Mouse (Mus musculus): Measurements from ENCODE around the gene Patz1. TPM values are rescaled to one million over a fixed set of nuclear protein-coding genes. Genes with fewer than 3 reads are reported as not detected.

The Patz1 gene
- polyA plus RNA-seq, 1 experiment from 2014 or later: 73.2 TPM

- no peaks in the 10 kb centered on the region for H3K27me3 ChIP-seq (ENCODE audit: control insufficient read depth, insufficient read depth, low read length)
- DNase-seq (ENCODE audit: low spot score) (no peak), ATAC-seq (replicated peaks; ENCODE audit: insufficient number of reproducible peaks, low FRiP score, low TSS enrichment, low read depth) (no peak)
- peak overlapping the region; percentile 91 for H3K4me3 ChIP-seq (ENCODE audit: low read depth, low read length)
- peak overlapping the region; percentile 37 for H3K4me2 ChIP-seq (ENCODE audit: low read depth, low read length)
- WGBS: 55% methylated on average over 7 of the region's 7 CpGs
- peaks cover 7% of the 10 kb centered on the region for H3K36me3 ChIP-seq (replicated peaks; ENCODE audit: control insufficient read depth, insufficient read depth, low read depth, low read length)
- no peaks in the 10 kb centered on the region for H3K9me3 ChIP-seq (replicated peaks; ENCODE audit: control insufficient read depth, low read length)
- no peak overlapping the region for H3K27ac ChIP-seq (replicated peaks; ENCODE audit: low read depth, low read length)
- peak overlapping the region; percentile 70 for H3K9ac ChIP-seq (replicated peaks; ENCODE audit: low read length)
- H3K4me1 ChIP-seq (ENCODE audit: control insufficient read depth, insufficient read depth, low read length): no peaks in the 10 kb centered on the region
Observed at GRCm38 (mm10) chr11:3267133-3267532, 21.5 kb upstream of the Patz1 start.

- DNase-seq (ENCODE audit: low spot score) (no peak), ATAC-seq (replicated peaks; ENCODE audit: insufficient number of reproducible peaks, low FRiP score, low TSS enrichment, low read depth) (no peak)
- Histone ChIP-seq H3K4me3 (ENCODE audit: low read depth, low read length) (no peak overlapping the region), H3K4me1 (ENCODE audit: control insufficient read depth, insufficient read depth, low read length) (no peaks in the 10 kb centered on the region), H3K9me3 (replicated peaks; ENCODE audit: control insufficient read depth, low read length) (no peaks in the 10 kb centered on the region), H3K36me3 (replicated peaks; ENCODE audit: control insufficient read depth, insufficient read depth, low read depth, low read length) (no peaks in the 10 kb centered on the region), H3K27ac (replicated peaks; ENCODE audit: low read depth, low read length) (no peak overlapping the region), H3K4me2 (ENCODE audit: low read depth, low read length) (no peak overlapping the region), H3K27me3 (ENCODE audit: control insufficient read depth, insufficient read depth, low read length) (no peaks in the 10 kb centered on the region), H3K9ac (replicated peaks; ENCODE audit: low read length) (no peak overlapping the region)
- 31% methylated on average over 4 of the region's 4 CpGs for WGBS
Observed at GRCm38 (mm10) chr11:3269241-3269640, 19.4 kb upstream of the Patz1 start.

- ATAC-seq (replicated peaks; ENCODE audit: insufficient number of reproducible peaks, low FRiP score, low TSS enrichment, low read depth): no peak
- WGBS: 61% methylated on average over 5 of the region's 5 CpGs
- H3K27me3 ChIP-seq (ENCODE audit: control insufficient read depth, insufficient read depth, low read length): no peaks in the 10 kb centered on the region
- no peak overlapping the region for H3K4me3 ChIP-seq (ENCODE audit: low read depth, low read length)
- H3K36me3 ChIP-seq (replicated peaks; ENCODE audit: control insufficient read depth, insufficient read depth, low read depth, low read length): no peaks in the 10 kb centered on the region
- no peaks in the 10 kb centered on the region for H3K4me1 ChIP-seq (ENCODE audit: control insufficient read depth, insufficient read depth, low read length)
- H3K9ac ChIP-seq (replicated peaks; ENCODE audit: low read length): no peak overlapping the region
- no peaks in the 10 kb centered on the region; the same call in 1 of the 2 replicates for H3K9me3 ChIP-seq (replicated peaks; ENCODE audit: control insufficient read depth, low read length)
- no peak overlapping the region for H3K27ac ChIP-seq (replicated peaks; ENCODE audit: low read depth, low read length)
- no peak for DNase-seq (ENCODE audit: low spot score)
- H3K4me2 ChIP-seq (ENCODE audit: low read depth, low read length): no peak overlapping the region
Observed at GRCm38 (mm10) chr11:3278351-3278750, 10.3 kb upstream of the Patz1 start.

- H3K27ac ChIP-seq (replicated peaks; ENCODE audit: low read depth, low read length): no peak overlapping the region
- H3K4me3 ChIP-seq (ENCODE audit: low read depth, low read length): no peak overlapping the region
- no peak overlapping the region for H3K9ac ChIP-seq (replicated peaks; ENCODE audit: low read length)
- no peaks in the 10 kb centered on the region for H3K36me3 ChIP-seq (replicated peaks; ENCODE audit: control insufficient read depth, insufficient read depth, low read depth, low read length)
- ATAC-seq (replicated peaks; ENCODE audit: insufficient number of reproducible peaks, low FRiP score, low TSS enrichment, low read depth) (no peak), DNase-seq (ENCODE audit: low spot score) (no peak)
- H3K9me3 ChIP-seq (replicated peaks; ENCODE audit: control insufficient read depth, low read length): no peaks in the 10 kb centered on the region; the same call in 1 of the 2 replicates
- H3K4me1 ChIP-seq (ENCODE audit: control insufficient read depth, insufficient read depth, low read length): no peaks in the 10 kb centered on the region
- no peaks in the 10 kb centered on the region for H3K27me3 ChIP-seq (ENCODE audit: control insufficient read depth, insufficient read depth, low read length)
- 85% methylated on average over 2 of the region's 2 CpGs for WGBS
- no peak overlapping the region for H3K4me2 ChIP-seq (ENCODE audit: low read depth, low read length)
Observed at GRCm38 (mm10) chr11:3279729-3280128, 8.9 kb upstream of the Patz1 start.

GRCm38 (mm10) chr11:3282887-3283286 lies 5.8 kb upstream of the Patz1 start:
- ATAC-seq (replicated peaks; ENCODE audit: insufficient number of reproducible peaks, low FRiP score, low TSS enrichment, low read depth) (no peak), DNase-seq (ENCODE audit: low spot score) (no peak)
- H3K36me3 ChIP-seq (replicated peaks; ENCODE audit: control insufficient read depth, insufficient read depth, low read depth, low read length): no peaks in the 10 kb centered on the region
- H3K9ac ChIP-seq (replicated peaks; ENCODE audit: low read length): no peak overlapping the region
- H3K27me3 ChIP-seq (ENCODE audit: control insufficient read depth, insufficient read depth, low read length): no peaks in the 10 kb centered on the region
- WGBS: 86% methylated on average over 6 of the region's 6 CpGs
- no peak overlapping the region for H3K4me2 ChIP-seq (ENCODE audit: low read depth, low read length)
- H3K4me3 ChIP-seq (ENCODE audit: low read depth, low read length): no peak overlapping the region
- no peaks in the 10 kb centered on the region for H3K4me1 ChIP-seq (ENCODE audit: control insufficient read depth, insufficient read depth, low read length)
- no peak overlapping the region for H3K27ac ChIP-seq (replicated peaks; ENCODE audit: low read depth, low read length)
- no peaks in the 10 kb centered on the region; the same call in 1 of the 2 replicates for H3K9me3 ChIP-seq (replicated peaks; ENCODE audit: control insufficient read depth, low read length)

- H3K4me2 ChIP-seq (ENCODE audit: low read depth, low read length): no peak overlapping the region
- WGBS: 90% methylated on average over 6 of the region's 6 CpGs
- H3K36me3 ChIP-seq (replicated peaks; ENCODE audit: control insufficient read depth, insufficient read depth, low read depth, low read length): no peaks in the 10 kb centered on the region
- ATAC-seq (replicated peaks; ENCODE audit: insufficient number of reproducible peaks, low FRiP score, low TSS enrichment, low read depth) (no peak), DNase-seq (ENCODE audit: low spot score) (no peak)
- no peak overlapping the region for H3K4me3 ChIP-seq (ENCODE audit: low read depth, low read length)
- H3K27ac ChIP-seq (replicated peaks; ENCODE audit: low read depth, low read length): no peak overlapping the region
- no peaks in the 10 kb centered on the region for H3K4me1 ChIP-seq (ENCODE audit: control insufficient read depth, insufficient read depth, low read length)
- no peak overlapping the region for H3K9ac ChIP-seq (replicated peaks; ENCODE audit: low read length)
- H3K9me3 ChIP-seq (replicated peaks; ENCODE audit: control insufficient read depth, low read length): no peaks in the 10 kb centered on the region; the same call in 1 of the 2 replicates
- no peaks in the 10 kb centered on the region for H3K27me3 ChIP-seq (ENCODE audit: control insufficient read depth, insufficient read depth, low read length)
Observed at GRCm38 (mm10) chr11:3283645-3284044, 5.0 kb upstream of the Patz1 start.

GRCm38 (mm10) chr11:3285940-3286339 lies 2.7 kb upstream of the Patz1 start:
- no peak overlapping the region for H3K4me2 ChIP-seq (ENCODE audit: low read depth, low read length)
- no peaks in the 10 kb centered on the region for H3K27me3 ChIP-seq (ENCODE audit: control insufficient read depth, insufficient read depth, low read length)
- no peaks in the 10 kb centered on the region for H3K36me3 ChIP-seq (replicated peaks; ENCODE audit: control insufficient read depth, insufficient read depth, low read depth, low read length)
- no peak overlapping the region for H3K27ac ChIP-seq (replicated peaks; ENCODE audit: low read depth, low read length)
- no peak overlapping the region for H3K4me3 ChIP-seq (ENCODE audit: low read depth, low read length)
- WGBS: 77% methylated on average over 3 of the region's 3 CpGs
- no peaks in the 10 kb centered on the region; the same call in 1 of the 2 replicates for H3K9me3 ChIP-seq (replicated peaks; ENCODE audit: control insufficient read depth, low read length)
- DNase-seq (ENCODE audit: low spot score) (no peak), ATAC-seq (replicated peaks; ENCODE audit: insufficient number of reproducible peaks, low FRiP score, low TSS enrichment, low read depth) (no peak)
- no peaks in the 10 kb centered on the region for H3K4me1 ChIP-seq (ENCODE audit: control insufficient read depth, insufficient read depth, low read length)
- H3K9ac ChIP-seq (replicated peaks; ENCODE audit: low read length): no peak overlapping the region

GRCm38 (mm10) chr11:3287131-3287530 lies 1.5 kb upstream of the Patz1 start:
- Histone ChIP-seq H3K9ac (replicated peaks; ENCODE audit: low read length) (no peak overlapping the region), H3K4me3 (ENCODE audit: low read depth, low read length) (no peak overlapping the region), H3K4me1 (ENCODE audit: control insufficient read depth, insufficient read depth, low read length) (no peaks in the 10 kb centered on the region), H3K27me3 (ENCODE audit: control insufficient read depth, insufficient read depth, low read length) (no peaks in the 10 kb centered on the region), H3K36me3 (replicated peaks; ENCODE audit: control insufficient read depth, insufficient read depth, low read depth, low read length) (no peaks in the 10 kb centered on the region; the same call in 1 of the 2 replicates), H3K27ac (replicated peaks; ENCODE audit: low read depth, low read length) (no peak overlapping the region), H3K9me3 (replicated peaks; ENCODE audit: control insufficient read depth, low read length) (no peaks in the 10 kb centered on the region), H3K4me2 (ENCODE audit: low read depth, low read length) (no peak overlapping the region)
- 51% methylated on average over 6 of the region's 6 CpGs for WGBS
- DNase-seq (ENCODE audit: low spot score): peak; percentile 47
- ATAC-seq (replicated peaks; ENCODE audit: insufficient number of reproducible peaks, low FRiP score, low TSS enrichment, low read depth): no peak
